Mouse (Mus musculus) heart, embryonic 11.5 days (tissue): Measurements from ENCODE around the gene Tmem130. TPM values are rescaled to one million over a fixed set of nuclear protein-coding genes. Genes with fewer than 3 reads are reported as not detected.

Experiments used
- ATAC-seq: fragments of 200-750 bp; cut with Nextera tagmentation; replicated peaks from 2 replicates; pipeline ENCODE4 v1.8.0; 2017; ENCODE audit warnings: moderate library complexity; ENCODE audit not compliant: insufficient number of reproducible peaks, low FRiP score, low TSS enrichment
- H3K27ac ChIP-seq: fragments of 300-500 bp; sonication (generic); 2 replicates; pipeline ENCODE4 v1.5.1; 2014; ENCODE audit warnings: mild to moderate bottlenecking, low read depth, low read length
- H3K27me3 ChIP-seq: fragments of 300-500 bp; sonication (generic); 2 replicates; pipeline ENCODE4 v1.6.1; 2014; ENCODE audit warnings: mild to moderate bottlenecking, low read length, mixed read lengths; ENCODE audit not compliant: control insufficient read depth, insufficient read depth
- H3K36me3 ChIP-seq: fragments of 300-500 bp; sonication (generic); 2 replicates; pipeline ENCODE4 v1.6.1; 2014; ENCODE audit warnings: mild to moderate bottlenecking, low read length, moderate library complexity, mixed read lengths; ENCODE audit not compliant: control insufficient read depth, insufficient read depth
- H3K4me1 ChIP-seq: fragments of 300-500 bp; sonication (generic); 2 replicates; pipeline ENCODE4 v1.6.1; 2014; ENCODE audit warnings: low read length; ENCODE audit not compliant: control insufficient read depth, insufficient read depth
- H3K4me2 ChIP-seq: fragments of 300-500 bp; sonication (generic); 2 replicates; pipeline ENCODE4 v1.6.1; 2014; ENCODE audit warnings: mild to moderate bottlenecking, moderate library complexity
- H3K4me3 ChIP-seq: fragments of 300-500 bp; sonication (generic); 2 replicates; pipeline ENCODE4 v1.5.1; 2014; ENCODE audit warnings: low read depth, low read length
- H3K9ac ChIP-seq: fragments of 300-500 bp; sonication (generic); 2 replicates; pipeline ENCODE4 v1.6.1; 2014; ENCODE audit warnings: mild to moderate bottlenecking, low read depth, low read length, moderate library complexity
- H3K9me3 ChIP-seq: fragments of 300-500 bp; sonication (generic); replicated peaks from 2 replicates; pipeline ENCODE4 v1.6.1; 2016; ENCODE audit warnings: low read length; ENCODE audit not compliant: control insufficient read depth
- WGBS: fragments of 180-500 bp; shearing (Covaris S2); extraction: QIAGEN DNeasy Blood & Tissue Kit; methylation state at CpG from one replicate; pipeline ENCODE4 v1.1.7; 2014; ENCODE audit not compliant: insufficient replicate concordance; 5-methylcytosine and 5-hydroxymethylcytosine counted together
- polyA plus RNA-seq: library from polyadenylated mRNA; unstranded; fragments of >200 nt; fragmentation: Nextera tagmentation; extraction: Ambion mirVana; gene quantifications from 2 replicates; pipeline ENCODE4 v1.2.1, GENCODE M21; 2014

Tmem130 gene
- polyA plus RNA-seq, 1 experiment from 2014 or later = 0.79 TPM

GRCm38 (mm10) chr5:144725554-144725953 is 36.1 kb downstream of the Tmem130 start:
- no peaks in the 10 kb centered on the region for H3K4me1 ChIP-seq
- no peak overlapping the region for H3K27ac ChIP-seq
- no peak overlapping the region for H3K4me2 ChIP-seq
- no peak overlapping the region for H3K9ac ChIP-seq
- H3K27me3 ChIP-seq = peaks cover 12% of the 10 kb centered on the region; the same call in 1 of the 2 replicates
- H3K36me3 ChIP-seq = no peaks in the 10 kb centered on the region
- H3K9me3 ChIP-seq = no peaks in the 10 kb centered on the region
- no peak for ATAC-seq
- no peak overlapping the region for H3K4me3 ChIP-seq
- WGBS = 73% methylated on average over 3 of the region's 3 CpGs

DNA sequence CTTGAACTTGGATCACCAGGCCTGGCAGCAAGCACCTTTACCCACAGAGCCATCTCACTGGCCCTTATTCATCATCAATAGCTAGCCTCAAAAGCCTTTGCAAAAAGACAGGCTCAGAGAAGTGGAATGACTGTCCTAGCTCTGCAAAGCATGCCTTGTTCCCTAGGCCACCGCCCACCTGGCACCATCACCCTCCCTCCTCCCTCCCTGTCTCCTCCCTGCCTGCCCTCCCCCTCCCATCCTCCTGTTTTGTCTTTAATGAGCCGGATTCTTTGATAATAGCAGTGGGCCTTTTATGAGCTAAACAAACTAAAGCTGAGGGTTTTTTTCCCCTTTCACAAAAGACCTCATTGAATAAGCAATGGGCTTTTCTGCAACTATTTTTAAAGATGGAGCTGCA is 36.7 kb downstream of the Tmem130 start:
- 43% methylated on average over 2 of the region's 2 CpGs for WGBS
- no peaks in the 10 kb centered on the region for H3K4me1 ChIP-seq
- H3K9ac ChIP-seq = no peak overlapping the region
- H3K36me3 ChIP-seq = no peaks in the 10 kb centered on the region
- no peak overlapping the region for H3K27ac ChIP-seq
- no peak overlapping the region for H3K4me2 ChIP-seq
- no peaks in the 10 kb centered on the region for H3K9me3 ChIP-seq
- peaks cover 12% of the 10 kb centered on the region; the same call in 1 of the 2 replicates for H3K27me3 ChIP-seq
- H3K4me3 ChIP-seq = no peak overlapping the region
- no peak for ATAC-seq

- ATAC-seq = no peak
- Histone ChIP-seq H3K4me1 (no peaks in the 10 kb centered on the region), H3K4me2 (no peak overlapping the region), H3K9me3 (no peaks in the 10 kb centered on the region), H3K36me3 (no peaks in the 10 kb centered on the region), H3K27me3 (no peaks in the 10 kb centered on the region), H3K9ac (no peak overlapping the region), H3K4me3 (no peak overlapping the region), H3K27ac (no peak overlapping the region)
- 80% methylated on average over 4 of the region's 4 CpGs for WGBS
Observed at GRCm38 (mm10) chr5:144720281-144720680, 41.3 kb downstream of the Tmem130 start.

GRCm38 (mm10) chr5:144719781-144720180 is 41.8 kb downstream of the Tmem130 start:
- Histone ChIP-seq H3K4me3 (no peak overlapping the region), H3K36me3 (no peaks in the 10 kb centered on the region), H3K4me2 (no peak overlapping the region), H3K27me3 (no peaks in the 10 kb centered on the region), H3K9ac (no peak overlapping the region), H3K27ac (no peak overlapping the region), H3K4me1 (no peaks in the 10 kb centered on the region), H3K9me3 (no peaks in the 10 kb centered on the region)
- ATAC-seq = no peak
- WGBS = 63% methylated on average over 6 of the region's 6 CpGs

GRCm38 (mm10) chr5:144717186-144717585 is 44.4 kb downstream of the Tmem130 start:
- Histone ChIP-seq H3K36me3 (no peaks in the 10 kb centered on the region), H3K4me2 (no peak overlapping the region), H3K4me1 (no peaks in the 10 kb centered on the region), H3K27ac (no peak overlapping the region), H3K9ac (no peak overlapping the region), H3K4me3 (no peak overlapping the region), H3K27me3 (no peaks in the 10 kb centered on the region), H3K9me3 (no peaks in the 10 kb centered on the region)
- ATAC-seq = no peak
- WGBS = 70% methylated on average over 6 of the region's 6 CpGs

GRCm38 (mm10) chr5:144713371-144713770 is 48.2 kb downstream of the Tmem130 start:
- Histone ChIP-seq H3K4me3 (no peak overlapping the region), H3K4me1 (no peaks in the 10 kb centered on the region), H3K4me2 (no peak overlapping the region), H3K27me3 (no peaks in the 10 kb centered on the region), H3K9me3 (no peaks in the 10 kb centered on the region), H3K36me3 (no peaks in the 10 kb centered on the region), H3K9ac (no peak overlapping the region), H3K27ac (no peak overlapping the region)
- WGBS = 74% methylated on average over 10 of the region's 10 CpGs
- no peak for ATAC-seq

DNA sequence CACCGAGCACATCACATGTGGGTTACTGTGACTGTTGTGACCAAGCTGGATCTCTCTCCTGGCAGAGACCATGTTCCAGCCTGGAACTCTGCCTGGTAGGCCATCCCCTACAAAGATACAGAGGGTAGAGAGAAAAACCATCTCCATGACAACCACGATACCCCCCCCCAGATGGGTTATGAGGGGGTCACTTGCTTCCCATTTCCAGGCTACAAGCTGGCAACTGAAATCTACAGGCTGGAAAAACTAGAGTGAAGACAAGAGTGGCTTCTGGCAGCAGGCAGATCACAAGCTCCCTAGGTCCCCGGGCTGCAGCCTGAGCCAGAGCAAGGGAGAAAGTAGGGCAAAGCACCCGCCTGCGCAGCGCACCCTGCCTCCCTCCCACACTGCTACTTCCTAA is 54.0 kb downstream of the Tmem130 start:
- no peak for ATAC-seq
- Histone ChIP-seq H3K4me2 (no peak overlapping the region), H3K9me3 (no peaks in the 10 kb centered on the region), H3K9ac (no peak overlapping the region), H3K27me3 (no peaks in the 10 kb centered on the region), H3K36me3 (no peaks in the 10 kb centered on the region), H3K27ac (no peak overlapping the region), H3K4me3 (no peak overlapping the region), H3K4me1 (no peaks in the 10 kb centered on the region)
- WGBS = 84% methylated on average over 6 of the region's 6 CpGs

GRCm38 (mm10) chr5:144703464-144704368 is 57.9 kb downstream of the Tmem130 start:
- H3K9ac ChIP-seq = no peak overlapping the region
- H3K4me2 ChIP-seq = no peak overlapping the region
- H3K27ac ChIP-seq = no peak overlapping the region
- no peak overlapping the region for H3K4me3 ChIP-seq
- H3K27me3 ChIP-seq = no peaks in the 10 kb centered on the region
- no peaks in the 10 kb centered on the region for H3K4me1 ChIP-seq
- 70% methylated on average over 20 of the region's 20 CpGs for WGBS
- no peaks in the 10 kb centered on the region for H3K9me3 ChIP-seq
- no peak for ATAC-seq
- H3K36me3 ChIP-seq = no peaks in the 10 kb centered on the region
